Mouse (Mus musculus): Measurements from ENCODE around the gene Mmaa.

Mmaa gene

DNA sequence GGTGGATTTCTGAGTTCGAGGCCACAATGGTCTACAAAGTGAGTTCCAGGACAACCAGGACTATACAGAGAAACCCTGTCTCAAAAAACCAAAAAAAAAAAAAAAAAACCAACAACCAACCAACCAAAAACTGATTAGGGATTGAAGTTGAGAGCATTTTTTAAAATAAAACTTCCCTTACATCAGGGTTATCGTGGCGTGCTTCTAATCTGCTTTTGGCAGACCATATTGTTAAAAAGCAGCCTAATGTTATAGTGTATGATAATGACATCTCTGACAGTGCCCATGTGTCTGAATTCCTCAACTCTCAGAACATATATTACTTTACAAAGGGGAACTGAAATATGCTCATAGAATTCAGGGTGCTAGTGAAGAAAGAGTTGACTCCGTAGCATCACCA is 6.5 kb downstream of the Mmaa start:
- DNase-seq (ENCODE audit: low spot score), result no peak

DNA sequence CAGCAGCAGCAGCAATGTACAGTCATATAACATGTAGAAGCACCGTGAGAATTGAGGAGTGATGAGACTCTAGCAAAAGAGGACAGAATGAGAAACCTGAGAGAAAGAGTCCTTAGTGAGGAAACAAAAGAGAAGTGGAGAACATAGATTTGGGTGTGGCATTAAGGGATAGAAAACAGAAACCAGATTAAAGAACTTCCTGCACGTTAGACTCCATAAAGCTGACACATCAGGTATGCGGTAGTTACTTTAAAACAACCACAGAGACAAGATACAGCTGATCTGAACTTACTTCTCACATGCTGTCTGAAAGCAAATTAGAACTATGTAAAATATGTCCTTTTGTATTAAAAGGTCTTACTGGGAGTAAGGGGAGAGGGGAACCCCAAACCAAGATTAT is 8.3 kb downstream of the Mmaa start:
- DNase-seq (ENCODE audit: low spot score), result no peak

GRCm38 (mm10) chr8:79284626-79285025 is 10.1 kb downstream of the Mmaa start:
- no peak for DNase-seq (ENCODE audit: low spot score)

DNA sequence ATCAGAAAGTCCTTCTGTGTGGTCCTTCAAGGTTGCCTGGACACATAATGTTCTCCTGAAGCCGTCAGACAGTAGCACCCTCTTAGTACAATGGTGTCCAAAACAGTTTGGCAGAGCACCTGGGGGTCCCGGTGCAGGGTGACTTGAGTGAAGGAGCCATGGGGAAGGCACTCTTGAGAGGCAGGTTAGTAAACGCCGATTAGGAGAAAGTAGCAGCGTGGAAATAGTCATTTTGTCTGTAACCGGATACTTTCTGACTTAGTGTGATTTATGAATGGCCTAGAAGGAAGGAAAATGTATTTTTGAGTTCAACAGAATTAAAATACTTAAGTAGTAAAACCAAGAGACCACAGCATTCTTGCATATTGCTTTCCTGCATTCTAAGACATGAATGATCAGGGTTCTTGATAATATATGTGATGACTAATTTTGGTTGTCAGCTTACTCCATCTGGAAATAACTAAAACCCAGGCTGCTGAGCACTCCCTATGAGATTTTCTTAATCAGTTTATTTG is 13.3 kb downstream of the Mmaa start:
- no peak for DNase-seq (ENCODE audit: low spot score)

- DNase-seq (ENCODE audit: low spot score), result no peak
These were observed 17.4 kb downstream of the Mmaa start for GRCm38 (mm10) chr8:79277264-79277870.

DNA sequence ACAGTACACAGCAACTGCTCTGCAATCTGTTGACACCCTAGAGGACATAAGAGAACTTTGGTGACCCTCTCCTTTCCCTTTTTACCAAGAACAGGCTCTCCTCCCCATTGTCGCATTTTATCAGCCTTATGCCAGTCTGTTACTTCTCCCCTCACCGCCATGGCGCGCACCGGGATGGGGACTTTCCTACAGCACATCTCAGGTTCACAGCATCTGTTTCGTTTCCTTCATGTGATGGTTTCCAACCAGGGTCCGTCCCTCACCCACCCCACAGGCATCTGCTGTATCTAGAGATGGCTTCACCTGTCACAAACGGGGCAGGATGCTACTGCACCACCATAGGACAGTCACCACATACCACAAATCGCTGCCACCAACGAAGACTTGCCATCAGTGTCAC is 19.8 kb downstream of the Mmaa start:
- DNase-seq (ENCODE audit: low spot score), result no peak

DNA sequence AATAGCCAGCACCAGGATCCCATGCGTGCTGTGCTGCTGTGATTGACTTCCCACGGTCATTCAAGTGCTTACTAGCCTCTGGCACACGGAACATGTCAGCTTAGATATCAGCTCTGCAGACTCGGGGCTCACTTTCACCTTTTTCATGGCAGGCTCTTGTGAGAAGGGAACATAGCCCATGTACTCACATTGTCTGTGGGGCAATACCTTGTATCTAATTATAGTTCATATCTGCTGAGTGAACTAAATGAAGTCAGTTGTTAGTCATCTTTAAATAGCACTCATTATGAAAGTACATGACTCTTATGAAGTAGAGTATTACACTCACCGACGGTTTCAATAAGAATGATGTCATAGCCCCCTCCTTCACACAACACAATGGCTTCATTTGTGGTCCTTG is 21.0 kb downstream of the Mmaa start:
- DNase-seq (ENCODE audit: low spot score), result no peak

GRCm38 (mm10) chr8:79272676-79273075 is 22.1 kb downstream of the Mmaa start:
- DNase-seq (ENCODE audit: low spot score), result no peak

DNA sequence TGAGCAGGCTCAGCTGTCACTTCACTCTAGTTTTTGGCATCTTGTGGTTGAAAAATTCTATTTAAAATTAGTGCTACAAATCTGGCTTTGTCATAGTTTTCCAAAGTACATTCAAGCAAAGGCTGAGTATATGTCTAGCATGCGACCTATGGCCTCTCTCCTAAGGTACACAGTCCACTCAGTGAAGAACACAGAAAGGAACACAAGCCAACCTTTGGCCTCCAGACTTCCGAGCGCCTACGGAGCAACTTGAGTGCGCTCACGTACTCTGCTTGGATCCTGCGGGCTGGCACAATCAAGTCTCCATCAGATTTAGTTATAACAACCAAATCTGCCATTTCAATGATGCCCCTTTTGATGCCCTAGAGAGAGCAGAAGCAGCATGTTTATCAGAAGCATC is 25.8 kb downstream of the Mmaa start:
- no peak for DNase-seq (ENCODE audit: low spot score)

GRCm38 (mm10) chr8:79261920-79262319 is 32.8 kb downstream of the Mmaa start:
- no peak for DNase-seq (ENCODE audit: low spot score)

- no peak for DNase-seq (ENCODE audit: low spot score)
These were observed 38.5 kb downstream of the Mmaa start for GRCm38 (mm10) chr8:79256076-79256705.

- DNase-seq (ENCODE audit: low spot score), result no peak
These were observed 41.0 kb downstream of the Mmaa start for GRCm38 (mm10) chr8:79253742-79254141.

DNA sequence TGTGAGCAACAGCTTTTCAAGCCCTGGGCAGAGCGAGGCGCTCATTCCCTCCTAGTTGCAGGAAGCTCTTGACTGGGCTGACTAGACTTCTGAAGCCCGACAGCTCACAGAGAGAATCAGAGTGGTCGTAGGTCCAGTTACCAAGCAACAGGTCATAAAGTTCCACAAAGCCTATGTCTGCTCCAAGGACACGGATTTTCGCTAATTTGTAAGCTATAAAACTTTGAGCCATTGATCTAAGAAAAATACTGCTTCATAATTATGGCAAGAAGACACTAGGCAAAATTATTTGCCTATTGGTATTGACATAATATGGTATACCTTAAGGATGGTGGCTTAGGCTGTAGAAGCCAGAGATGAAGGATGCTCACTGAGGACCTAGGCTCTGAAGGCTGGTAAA is 46.3 kb downstream of the Mmaa start, which contains the start of gene 1700011L22Rik:
Gene 1700011L22Rik (minus strand): TSS at position 101 of the 400 bp plus-strand sequence.
- no peak for DNase-seq (ENCODE audit: low spot score)

DNA sequence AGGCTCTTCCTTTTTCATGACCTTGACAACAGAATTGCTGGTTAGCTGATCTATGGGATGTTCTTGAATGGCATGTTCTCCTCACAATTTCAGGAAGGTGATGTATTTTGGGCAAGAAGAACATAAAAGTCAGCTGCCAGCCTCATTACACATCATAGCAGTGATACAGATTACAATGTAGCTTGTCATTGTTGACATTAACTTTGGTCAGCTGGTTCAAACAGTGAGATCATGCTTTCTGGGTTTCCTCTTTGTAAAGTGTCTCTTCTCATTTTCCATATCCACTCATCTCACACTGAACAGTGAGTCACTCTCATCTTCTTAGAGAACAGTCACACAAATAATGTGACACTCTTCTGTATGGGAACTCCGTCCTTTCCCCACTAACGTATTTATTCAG is 51.3 kb downstream of the Mmaa start:
- DNase-seq (ENCODE audit: low spot score), result no peak

DNA sequence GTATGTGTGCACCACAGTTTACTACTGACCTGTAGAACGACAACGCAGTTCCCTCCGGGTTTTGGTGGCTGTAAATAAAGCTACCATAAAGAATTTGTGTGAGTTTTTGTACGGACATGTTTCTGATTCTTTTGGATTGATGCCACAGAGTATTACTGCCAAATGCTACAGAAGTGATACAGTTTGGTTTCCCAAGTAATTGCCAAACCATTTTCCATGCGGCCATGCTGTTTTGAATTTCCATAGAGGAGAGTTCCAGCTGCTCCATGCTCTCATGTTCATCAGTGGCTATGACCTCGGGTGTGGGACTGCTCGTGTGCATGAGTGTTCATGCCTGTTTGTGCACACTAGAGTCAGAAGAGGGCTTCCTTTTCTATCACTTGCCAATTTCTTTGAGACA is 54.7 kb downstream of the Mmaa start:
- no peak for DNase-seq (ENCODE audit: low spot score)

DNA sequence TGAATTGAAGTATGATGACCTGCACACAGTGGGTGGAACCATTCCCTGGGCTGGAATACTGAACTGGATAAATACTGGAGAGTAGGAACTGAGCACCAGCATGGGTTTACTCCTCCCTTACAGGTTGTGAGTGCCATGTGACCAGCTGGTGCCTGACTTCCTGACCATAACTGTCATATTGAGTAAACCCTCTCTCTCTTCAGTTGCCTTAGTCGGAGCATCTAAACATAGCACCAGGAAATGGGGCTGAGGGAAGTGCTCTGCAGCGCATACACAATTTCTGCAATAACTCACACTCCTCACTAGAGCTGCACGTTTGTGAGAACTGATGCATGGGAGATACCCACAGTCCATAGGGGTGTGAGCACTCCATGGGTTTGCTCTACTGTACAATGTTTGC is 55.4 kb downstream of the Mmaa start:
- no peak for DNase-seq (ENCODE audit: low spot score)

DNA sequence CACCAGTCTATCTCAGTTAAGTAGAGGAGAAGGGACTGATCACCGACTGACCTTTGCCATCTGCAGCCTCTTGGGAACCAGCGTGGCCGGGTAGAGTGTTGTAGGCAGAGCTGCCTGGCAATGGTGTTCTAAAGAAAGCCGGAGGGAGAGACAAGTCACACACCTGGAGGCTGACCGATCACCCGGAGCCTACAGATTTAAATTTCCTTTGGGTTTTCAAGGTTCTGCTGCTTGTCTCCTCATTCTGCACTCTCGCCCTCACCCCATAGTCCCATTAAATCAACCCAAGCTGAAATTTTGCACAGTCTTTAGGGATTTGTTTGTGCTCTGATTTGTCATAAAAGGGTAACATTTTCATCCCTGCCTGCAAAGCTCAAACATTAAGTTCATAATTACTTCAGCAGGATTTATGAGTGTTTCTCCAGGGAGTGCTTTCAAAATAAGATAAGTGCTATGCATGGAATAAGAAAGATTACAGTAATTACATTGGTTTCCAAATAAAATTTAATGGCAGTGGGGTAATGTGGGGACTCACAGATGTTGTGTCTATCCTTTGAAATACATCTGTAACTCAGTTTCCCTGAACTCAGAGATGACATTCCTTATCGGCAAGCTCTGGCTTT is 65.4 kb downstream of the Mmaa start:
- DNase-seq (ENCODE audit: low spot score), result no peak

DNA sequence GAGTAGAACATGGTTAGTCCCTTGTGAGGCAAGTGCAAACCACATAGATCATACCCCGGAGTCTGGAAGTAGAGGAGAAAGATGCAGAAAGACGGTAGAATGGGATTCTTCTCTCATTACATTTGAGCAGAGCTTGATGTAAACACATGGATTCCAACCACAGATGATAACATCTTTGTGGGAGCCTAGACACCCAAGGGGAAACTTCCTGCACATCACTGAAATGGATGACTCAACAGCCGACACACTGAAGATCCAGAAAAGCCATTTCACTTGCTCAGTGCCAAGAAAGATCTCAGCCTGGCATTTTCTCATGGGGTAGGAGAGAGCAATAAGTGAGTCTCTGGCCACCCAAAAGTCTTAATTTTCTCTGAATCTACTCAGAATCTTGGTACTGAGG is 66.8 kb downstream of the Mmaa start:
- no peak for DNase-seq (ENCODE audit: low spot score)

GRCm38 (mm10) chr8:79227194-79227593 is 67.5 kb downstream of the Mmaa start:
- DNase-seq (ENCODE audit: low spot score), result no peak

GRCm38 (mm10) chr8:79226046-79226445 is 68.7 kb downstream of the Mmaa start:
- no peak for DNase-seq (ENCODE audit: low spot score)

DNA sequence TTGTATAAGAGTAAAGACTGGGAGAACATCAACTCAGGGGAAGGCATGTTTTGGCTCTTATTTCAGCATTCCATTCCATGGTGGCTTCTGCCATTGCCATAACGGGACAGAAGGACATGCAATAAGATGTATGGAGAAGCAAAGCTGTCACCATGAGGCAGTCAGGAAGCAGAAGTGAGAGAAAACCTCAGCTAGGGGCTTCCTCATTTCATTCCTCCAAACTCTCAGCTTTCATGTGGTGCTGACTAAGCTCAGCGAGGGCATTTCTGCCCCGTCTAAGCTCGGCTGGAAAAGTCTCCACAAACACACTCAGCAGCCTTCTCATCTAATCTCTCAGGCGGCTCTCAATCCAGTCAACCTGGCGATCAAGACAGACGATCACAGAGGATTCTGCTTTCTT is 69.2 kb downstream of the Mmaa start:
- no peak for DNase-seq (ENCODE audit: low spot score)

- no peak for DNase-seq (ENCODE audit: low spot score)
These were observed 70.4 kb downstream of the Mmaa start for GRCm38 (mm10) chr8:79224363-79224762.

- no peak for DNase-seq (ENCODE audit: low spot score)
These were observed 72.0 kb downstream of the Mmaa start for GRCm38 (mm10) chr8:79222752-79223141.

All from testis, postnatal 10 days (tissue).